Mouse (Mus musculus) embryonic facial prominence, embryonic 11.5 days (tissue): ENCODE data around the gene Nckap1l. TPM values are rescaled to one million over a fixed set of nuclear protein-coding genes. Genes with fewer than 3 reads are reported as not detected.
A peak's percentile ranks its signal among the peaks of the same experiment; 100 is the strongest.

Experiments
- ATAC-seq: fragments of 200-750 bp; cut with Nextera tagmentation; replicated peaks from 2 replicates; pipeline ENCODE4 v1.8.0; 2017; ENCODE audit warnings: low read depth; ENCODE audit not compliant: insufficient number of reproducible peaks, low FRiP score, low TSS enrichment
- DNase-seq: peaks from one replicate; pipeline ENCODE4 v3.0.0-alpha.2; 2015; ENCODE audit warnings: low spot score
- H3K27ac ChIP-seq: fragments of 300-500 bp; sonication (generic); replicated peaks from 2 replicates; pipeline ENCODE4 v1.5.1; 2014; ENCODE audit warnings: mild to moderate bottlenecking, low read depth, low read length, control low read depth
- H3K27me3 ChIP-seq: fragments of 300-500 bp; sonication (generic); 2 replicates; pipeline ENCODE4 v1.6.1; 2014; ENCODE audit warnings: mild to moderate bottlenecking, low read length, moderate library complexity, mixed read lengths; ENCODE audit not compliant: control insufficient read depth, insufficient read depth
- H3K36me3 ChIP-seq: fragments of 300-500 bp; sonication (generic); replicated peaks from 2 replicates; pipeline ENCODE4 v1.6.1; 2014; ENCODE audit warnings: low read depth, mild to moderate bottlenecking, low read length, moderate library complexity, mixed read lengths; ENCODE audit not compliant: control insufficient read depth, insufficient read depth
- H3K4me1 ChIP-seq: fragments of 300-500 bp; sonication (generic); 2 replicates; pipeline ENCODE4 v1.6.1; 2014; ENCODE audit warnings: low read length, mixed read lengths; ENCODE audit not compliant: control insufficient read depth, insufficient read depth
- H3K4me2 ChIP-seq: fragments of 300-500 bp; sonication (generic); 2 replicates; pipeline ENCODE4 v1.6.1; 2014; ENCODE audit warnings: low read depth, mild to moderate bottlenecking, control low read depth, low read length, moderate library complexity
- H3K4me3 ChIP-seq: fragments of 300-500 bp; sonication (generic); 2 replicates; pipeline ENCODE4 v1.5.1; 2014; ENCODE audit warnings: low read depth, low read length, control low read depth
- H3K9ac ChIP-seq: fragments of 300-500 bp; sonication (generic); replicated peaks from 2 replicates; pipeline ENCODE4 v1.6.1; 2014; ENCODE audit warnings: mild to moderate bottlenecking, control low read depth, low read length
- H3K9me3 ChIP-seq: fragments of 300-500 bp; sonication (generic); replicated peaks from 2 replicates; pipeline ENCODE4 v1.6.1; 2016; ENCODE audit warnings: mild to moderate bottlenecking, low read length, inconsistent platforms, mixed read lengths; ENCODE audit not compliant: control insufficient read depth
- WGBS: fragments of 180-500 bp; shearing (Covaris S2); extraction: QIAGEN DNeasy Blood & Tissue Kit; methylation state at CpG from one replicate; pipeline ENCODE4 v1.1.7; 2014; 5-methylcytosine and 5-hydroxymethylcytosine counted together
- polyA plus RNA-seq: library from polyadenylated mRNA; unstranded; fragments of >200 nt; fragmentation: Nextera tagmentation; extraction: Ambion mirVana; gene quantifications from 2 replicates; pipeline ENCODE4 v1.2.1, GENCODE M21; 2014

Gene Nckap1l
- polyA plus RNA-seq, 1 experiment from 2014 or later = 2.1 TPM

- peak; percentile 41 for DNase-seq
- no peak overlapping the region for H3K4me2 ChIP-seq
- no peaks in the 10 kb centered on the region for H3K4me1 ChIP-seq
- no peak overlapping the region for H3K9ac ChIP-seq
- no peaks in the 10 kb centered on the region; the same call in 1 of the 2 replicates for H3K36me3 ChIP-seq
- no peaks in the 10 kb centered on the region for H3K9me3 ChIP-seq
- 5% methylated on average over 5 of the region's 5 CpGs for WGBS
- 0 out of 2 replicates have a peak overlapping the region, but pooled peaks have one; percentile 28 for H3K27ac ChIP-seq
- no peak overlapping the region for H3K4me3 ChIP-seq
- H3K27me3 ChIP-seq = no peaks in the 10 kb centered on the region
- ATAC-seq = peak; percentile 67; the same call in 1 of the 2 replicates
Measured at GRCm38 (mm10) chr15:103518600-103519385, 65.2 kb downstream of the Nckap1l start.

DNA sequence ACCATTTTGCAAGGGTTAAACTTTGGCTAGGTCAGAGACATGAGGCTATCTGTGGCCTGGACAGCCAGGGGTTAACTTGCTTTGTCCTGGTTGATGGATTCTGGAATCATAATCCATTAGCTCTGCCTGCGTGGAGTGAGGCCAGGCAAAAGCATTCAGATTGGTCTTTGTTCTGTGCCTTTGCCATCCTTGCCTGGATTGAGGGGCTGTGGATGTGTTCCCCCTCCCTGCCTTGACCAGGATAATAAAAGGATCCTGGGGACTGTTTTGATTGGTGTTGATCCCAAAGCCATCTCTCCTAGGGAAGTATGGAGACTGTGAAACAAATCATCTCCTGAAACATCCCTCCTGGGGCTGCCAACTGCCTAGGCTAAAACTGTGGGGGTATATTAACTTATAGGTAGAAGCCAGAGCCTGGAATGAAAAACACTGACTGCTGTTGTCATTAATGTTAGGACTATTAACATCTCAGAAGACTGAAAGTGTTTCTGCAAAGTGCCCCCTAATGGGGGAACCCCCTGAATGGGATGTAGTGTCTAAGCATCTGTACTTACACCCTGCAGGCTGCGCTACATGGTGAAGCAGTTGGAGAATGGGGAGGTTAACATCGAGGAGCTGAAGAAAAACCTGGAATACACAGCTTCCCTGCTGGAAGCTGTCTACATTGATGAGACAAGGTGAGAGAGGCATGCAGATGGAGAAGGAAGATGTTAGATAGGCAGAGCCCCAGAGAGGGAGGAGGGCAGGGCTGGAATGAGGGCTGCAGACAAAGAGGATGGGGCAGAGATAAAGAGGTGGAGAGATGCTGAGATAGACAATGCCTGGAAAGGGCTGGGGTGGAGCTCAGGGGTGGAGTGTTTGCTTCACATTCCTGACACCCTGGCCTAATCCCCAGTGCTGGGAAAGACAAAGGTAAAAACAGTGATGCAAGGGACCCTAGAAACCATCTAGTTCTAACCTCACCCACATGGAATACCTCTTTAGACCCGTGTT is 66.1 kb downstream of the Nckap1l start:
- no peak overlapping the region for H3K9ac ChIP-seq
- 22% methylated on average over 4 of the region's 4 CpGs for WGBS

DNA sequence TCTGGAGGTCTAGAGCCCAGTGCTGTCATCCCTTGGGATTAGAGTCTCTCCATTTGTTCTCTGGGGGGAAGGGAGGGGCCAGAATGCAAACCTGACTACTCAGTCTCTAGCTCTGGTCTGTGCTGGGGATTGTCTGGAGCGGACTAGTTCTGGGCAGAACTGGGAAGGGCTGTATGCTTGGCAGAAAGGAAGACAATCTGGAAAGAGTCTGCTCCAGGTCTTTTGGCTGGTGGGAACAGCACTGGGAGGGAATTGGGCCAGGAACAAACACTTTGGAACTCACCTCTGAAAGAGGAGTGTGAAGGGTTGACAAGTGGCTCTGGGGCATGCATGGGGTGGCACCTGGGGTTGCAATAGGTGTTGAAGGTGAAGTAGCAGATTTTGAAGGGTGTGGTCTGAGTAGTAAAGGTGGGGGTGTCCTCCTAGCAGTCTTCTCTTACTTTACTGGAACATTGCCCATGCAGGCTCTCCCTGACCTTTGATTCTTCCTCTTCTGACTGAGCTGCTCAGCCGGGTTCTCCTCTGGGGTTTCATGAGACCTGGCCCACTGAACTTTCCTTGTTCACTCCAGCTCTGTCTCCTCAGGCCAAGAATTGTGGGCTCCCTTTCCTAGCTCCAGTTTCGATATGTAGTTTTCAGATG is 69.0 kb downstream of the Nckap1l start:
- H3K27me3 ChIP-seq = no peaks in the 10 kb centered on the region
- WGBS = 72% methylated on average over 3 of the region's 3 CpGs
- H3K4me2 ChIP-seq = no peak overlapping the region
- H3K4me1 ChIP-seq = no peaks in the 10 kb centered on the region
- no peak for DNase-seq
- H3K9ac ChIP-seq = no peak overlapping the region
- no peaks in the 10 kb centered on the region; the same call in 1 of the 2 replicates for H3K36me3 ChIP-seq
- ATAC-seq = no peak
- H3K9me3 ChIP-seq = no peaks in the 10 kb centered on the region
- no peak overlapping the region for H3K4me3 ChIP-seq
- no peak overlapping the region for H3K27ac ChIP-seq

More for the DNA sequence above, 66.1 kb downstream of the Nckap1l start:
- Histone ChIP-seq H3K27me3 (no peaks in the 10 kb centered on the region), H3K4me3 (no peak overlapping the region), H3K4me2 (no peak overlapping the region), H3K9me3 (no peaks in the 10 kb centered on the region), H3K4me1 (no peaks in the 10 kb centered on the region), H3K27ac (no peak overlapping the region; the same call in 1 of the 2 replicates), H3K36me3 (no peaks in the 10 kb centered on the region; the same call in 1 of the 2 replicates)
- 0 out of 2 replicates have a peak, but pooled peaks have one; percentile 5 for ATAC-seq
- DNase-seq = peak; percentile 24

DNA sequence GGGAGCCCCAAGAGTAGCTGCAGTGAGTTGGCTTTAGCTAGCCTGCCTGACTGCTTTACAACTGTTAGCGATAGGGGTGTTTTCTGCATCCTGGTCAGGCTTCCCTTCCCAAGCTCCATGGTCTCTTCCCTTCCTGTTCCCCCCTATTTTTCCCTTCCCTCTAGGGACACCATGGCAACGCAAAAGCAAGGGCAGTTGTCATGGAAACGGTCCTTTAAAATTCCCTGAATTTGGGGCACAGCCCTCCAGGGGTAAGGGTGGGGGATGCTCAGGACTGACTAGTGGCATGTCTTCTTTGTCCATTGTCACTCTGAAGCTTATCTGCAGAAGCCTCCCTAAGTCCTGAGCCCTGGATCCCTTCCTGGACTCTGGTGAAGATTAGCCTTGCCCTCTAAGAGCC is 69.6 kb downstream of the Nckap1l start:
- Histone ChIP-seq H3K9ac (no peak overlapping the region), H3K4me3 (no peak overlapping the region), H3K9me3 (no peaks in the 10 kb centered on the region), H3K27me3 (no peaks in the 10 kb centered on the region), H3K4me2 (no peak overlapping the region), H3K4me1 (no peaks in the 10 kb centered on the region), H3K36me3 (no peaks in the 10 kb centered on the region; the same call in 1 of the 2 replicates), H3K27ac (no peak overlapping the region)
- DNase-seq (no peak), ATAC-seq (no peak)
- WGBS = 48% methylated on average over 3 of the region's 3 CpGs

- H3K27ac ChIP-seq = no peak overlapping the region
- ATAC-seq = peak; percentile 60
- no peaks in the 10 kb centered on the region for H3K4me1 ChIP-seq
- no peaks in the 10 kb centered on the region for H3K9me3 ChIP-seq
- no peak overlapping the region for H3K4me3 ChIP-seq
- no peaks in the 10 kb centered on the region for H3K36me3 ChIP-seq
- no peak overlapping the region for H3K9ac ChIP-seq
- no peak overlapping the region for H3K4me2 ChIP-seq
- H3K27me3 ChIP-seq = no peaks in the 10 kb centered on the region
- DNase-seq = peak; percentile 84
- WGBS = 6% methylated on average over 5 of the region's 5 CpGs
Measured at GRCm38 (mm10) chr15:103530372-103530771, 76.8 kb downstream of the Nckap1l start.

GRCm38 (mm10) chr15:103534054-103534620 is 80.5 kb downstream of the Nckap1l start:
- Histone ChIP-seq H3K27me3 (peaks cover 9% of the 10 kb centered on the region; the same call in 1 of the 2 replicates), H3K27ac (no peak overlapping the region), H3K36me3 (no peaks in the 10 kb centered on the region), H3K4me3 (no peak overlapping the region), H3K9ac (no peak overlapping the region), H3K4me1 (no peaks in the 10 kb centered on the region), H3K4me2 (no peak overlapping the region), H3K9me3 (no peaks in the 10 kb centered on the region)
- 80% methylated on average over 7 of the region's 7 CpGs for WGBS
- DNase-seq (no peak), ATAC-seq (no peak)

- no peaks in the 10 kb centered on the region for H3K36me3 ChIP-seq
- no peak overlapping the region for H3K4me3 ChIP-seq
- no peak overlapping the region for H3K4me2 ChIP-seq
- H3K27me3 ChIP-seq = peaks cover 9% of the 10 kb centered on the region; the same call in 1 of the 2 replicates
- no peak overlapping the region for H3K9ac ChIP-seq
- H3K9me3 ChIP-seq = no peaks in the 10 kb centered on the region
- H3K4me1 ChIP-seq = no peaks in the 10 kb centered on the region
- no peak for ATAC-seq
- DNase-seq = no peak
- H3K27ac ChIP-seq = no peak overlapping the region
- 71% methylated on average over 2 of the region's 2 CpGs for WGBS
Measured at GRCm38 (mm10) chr15:103535030-103535429, 81.4 kb downstream of the Nckap1l start.
